ENCODE assay signal across 14 mouse cellular contexts in genomic region chr6:101330392-101330791, GRCm38 (mm10). TPM values are rescaled to one million over a fixed set of nuclear protein-coding genes. Genes with fewer than 3 reads are reported as not detected.
DNase-seq lines count a peak whose midpoint lies in the region; ATAC-seq and TF ChIP-seq lines count a peak whose summit lies in the region.
"Had no signal": no experiment of that assay in that cellular context is flagged by ENCODE, and none has a peak within 500 bp of the region (broad histone marks: within the 10 kb centered on the region; RNA-seq: fewer than 3 reads in every experiment).

No protein-coding gene starts in this region.

- DNase-seq in heart, adult 11 months: no peak
- DNase-seq in lung, embryonic 14.5 days: peak; percentile 80
- DNase-seq in lung, postnatal 36 days: no peak
- DNase-seq in embryo, embryonic 10.5 days (ENCODE audit: low spot score): peak; percentile 72
- no peak for DNase-seq in thymus, adult 18-20 months
- DNase-seq: cerebellum, postnatal 10 days; layer of hippocampus, adult 9-11 months; right cerebral cortex, adult 18-20 months had no signal

- no peaks in the 10 kb centered on the region for H3K9me3 ChIP-seq in heart, embryonic 14.5 days (ENCODE audit: control insufficient read depth, low read length)
- H3K9me3 ChIP-seq in lung, embryonic 14.5 days (ENCODE audit: low read depth, low read length): no peaks in the 10 kb centered on the region
- H3K9me3 ChIP-seq: hindbrain, embryonic 10.5 days; midbrain, embryonic 12.5 days; neural tube, embryonic 12.5 days had no signal

- H3K27ac ChIP-seq in heart, embryonic 14.5 days (replicated peaks in 1 of 2; ENCODE audit: control insufficient read depth in 1 of 2, insufficient read depth in 1 of 2, low read depth in 2 of 2, low read length in 2 of 2): peak overlapping the region; percentile 77 to 86
- H3K27ac ChIP-seq in lung, embryonic 14.5 days (ENCODE audit: low read depth): peak overlapping the region; percentile 61
- H3K27ac ChIP-seq: midbrain, embryonic 12.5 days; neural tube, embryonic 12.5 days had no signal

- no peak overlapping the region for H3K9ac ChIP-seq in heart, embryonic 14.5 days (ENCODE audit: low read length)
- H3K9ac ChIP-seq in lung, embryonic 14.5 days: no peak overlapping the region
- H3K9ac ChIP-seq: midbrain, embryonic 12.5 days; neural tube, embryonic 12.5 days had no signal

- no peak overlapping the region for H3K4me2 ChIP-seq in heart, embryonic 14.5 days (ENCODE audit: low read length)
- H3K4me2 ChIP-seq in lung, embryonic 14.5 days: no peak overlapping the region
- H3K4me2 ChIP-seq: midbrain, embryonic 12.5 days; neural tube, embryonic 12.5 days had no signal

- 14% methylated on average over 5 of the region's 5 CpGs for WGBS in heart, embryonic 14.5 days
- WGBS in lung, embryonic 14.5 days: 16% methylated on average over 5 of the region's 5 CpGs

- no peak overlapping the region for H3K4me3 ChIP-seq in heart, embryonic 14.5 days (ENCODE audit: control insufficient read depth in 1 of 2, insufficient read depth in 1 of 2, low read depth in 1 of 2, low read length in 2 of 2)
- H3K4me3 ChIP-seq in lung, embryonic 14.5 days (ENCODE audit: low read depth, low read length): no peak overlapping the region
- H3K4me3 ChIP-seq: hindbrain, embryonic 10.5 days; midbrain, embryonic 12.5 days; neural tube, embryonic 12.5 days had no signal

- ATAC-seq in heart, embryonic 14.5 days (ENCODE audit: insufficient number of reproducible peaks, insufficient read depth, low FRiP score, low read depth): no peak; the same call in 1 of the 2 replicates
- ATAC-seq in lung, embryonic 14.5 days (ENCODE audit: insufficient read depth): peak; percentile 64; the same call in 1 of the 2 replicates
- ATAC-seq in megakaryocyte progenitor cell, adult 5-6 weeks (replicated peaks; ENCODE audit: poor library complexity): peak; percentile 32
- no peak for ATAC-seq in CD4-positive, CD25-positive, alpha-beta regulatory T cell, adult 4 months

- no peaks in the 10 kb centered on the region for H3K36me3 ChIP-seq in heart, embryonic 14.5 days (ENCODE audit: control insufficient read depth, insufficient read depth, low read length)
- no peaks in the 10 kb centered on the region for H3K36me3 ChIP-seq in lung, embryonic 14.5 days (ENCODE audit: insufficient read depth)
- H3K36me3 ChIP-seq: hindbrain, embryonic 10.5 days; midbrain, embryonic 12.5 days; neural tube, embryonic 12.5 days had no signal

- TF ChIP-seq CTCF in lung, embryonic 14.5 days (IDR thresholded peaks at IDR 0.05; ENCODE audit: low read depth): no peak

- H3K27me3 ChIP-seq in heart, embryonic 14.5 days (ENCODE audit: control insufficient read depth, insufficient read depth, low read length): no peaks in the 10 kb centered on the region
- no peaks in the 10 kb centered on the region for H3K27me3 ChIP-seq in lung, embryonic 14.5 days (ENCODE audit: insufficient read depth, low read length)
- H3K27me3 ChIP-seq: midbrain, embryonic 12.5 days; neural tube, embryonic 12.5 days had no signal

- H3K4me1 ChIP-seq in heart, embryonic 14.5 days (ENCODE audit: control insufficient read depth in 2 of 2, insufficient read depth in 2 of 2, low read length in 2 of 2): peaks cover 48 to 90% of the 10 kb centered on the region in 2 experiments
- peaks cover 50% of the 10 kb centered on the region for H3K4me1 ChIP-seq in lung, embryonic 14.5 days (ENCODE audit: insufficient read depth)

RNA-seq across cellular contexts. Expression of gene Pdzrn3, which starts 47.3 kb away (rescaled TPM):
- 14.5 and 16.5 TPM in 2 replicates for polyA plus RNA-seq in heart, embryonic 14.5 days (2014; fragmentation: Nextera tagmentation; extraction: Ambion mirVana)
- 14.2 and 14.8 TPM in 2 replicates for polyA plus RNA-seq in lung, embryonic 14.5 days (2014; fragmentation: Nextera tagmentation; extraction: Ambion mirVana)
- total RNA-seq in megakaryocyte progenitor cell, adult 5-6 weeks (2015): not detected in 2 replicates
- 0.08 TPM in 1 of 2 replicates, not detected in the other for total RNA-seq in megakaryocyte progenitor cell, adult 5-6 weeks (2017)
- not detected for polyA plus RNA-seq in CD4-positive, CD25-positive, alpha-beta regulatory T cell, adult 4 months (2017; shearing (Covaris generic))

Comparison
In these comparisons a context has a peak if more than half of its experiments do, and no peak if none do; other contexts are left out.
1. DNase-seq: peak in lung, embryonic 14.5 days (single experiment) and embryo, embryonic 10.5 days (single experiment); none in heart, adult 11 months (single experiment), lung, postnatal 36 days (single experiment) and thymus, adult 18-20 months (0 of 2).
2. ATAC-seq: peak in lung, embryonic 14.5 days (single experiment) and megakaryocyte progenitor cell, adult 5-6 weeks (single experiment); none in heart, embryonic 14.5 days (single experiment) and CD4-positive, CD25-positive, alpha-beta regulatory T cell, adult 4 months (single experiment).
3. RNA of gene Pdzrn3, which starts 47.3 kb away (polyA plus RNA-seq): 14.5 to 16.5 TPM in heart, embryonic 14.5 days and 14.2 to 14.8 TPM in lung, embryonic 14.5 days; not detected in CD4-positive, CD25-positive, alpha-beta regulatory T cell, adult 4 months; every median in the first group is over 10 times any median in the second.